Mouse (Mus musculus) CD8-positive naive resting alpha-beta T cell, adult 57 days (primary cell): ENCODE measurements around the gene H2-M3. TPM values are rescaled to one million over a fixed set of nuclear protein-coding genes. Genes with fewer than 3 reads are reported as not detected.

Experiments used
- total RNA-seq: library from RNA; stranded (reverse); gene quantifications from one replicate; pipeline ENCODE4 v1.2.4, GENCODE M21; 2023

H2-M3 gene
- 38.8 TPM for total RNA-seq

DNA sequence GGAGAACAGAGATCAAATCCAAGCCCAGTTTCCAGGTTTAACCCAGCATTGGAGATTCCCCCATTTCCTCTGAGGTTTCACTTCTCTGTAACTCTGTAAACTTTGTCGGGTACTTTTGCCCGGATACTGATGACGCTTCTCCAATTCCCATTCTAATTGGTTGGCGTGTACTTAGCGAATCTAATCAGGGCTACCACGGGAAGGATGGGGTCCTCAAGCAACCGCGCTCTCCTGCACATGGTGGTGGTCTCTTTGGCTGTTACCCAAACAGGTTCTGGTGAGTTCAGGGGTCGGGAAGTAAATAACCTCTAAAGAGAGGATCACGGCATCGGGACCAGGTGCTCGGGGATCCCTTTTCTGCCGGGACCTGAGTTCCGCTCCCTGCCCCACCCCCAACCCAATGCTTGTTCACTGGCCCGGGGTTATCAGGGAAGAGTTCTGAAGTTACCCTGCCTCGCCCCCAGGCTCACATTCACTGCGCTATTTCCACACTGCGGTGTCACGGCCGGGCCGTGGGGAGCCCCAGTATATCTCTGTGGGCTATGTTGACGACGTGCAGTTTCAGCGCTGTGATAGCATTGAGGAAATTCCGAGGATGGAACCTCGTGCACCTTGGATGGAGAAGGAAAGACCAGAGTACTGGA, at the start of gene H2-M3:
TSS of gene H2-M3 (plus strand) at position 163 of the 644 bp plus-strand sequence.

GRCm38 (mm10) chr17:37237230-37237629, 32.8 kb upstream of the H2-M3 start, which contains the start of gene Olfr97:
Gene Olfr97, minus strand, starts transcription at chr17:37237330.

DNA sequence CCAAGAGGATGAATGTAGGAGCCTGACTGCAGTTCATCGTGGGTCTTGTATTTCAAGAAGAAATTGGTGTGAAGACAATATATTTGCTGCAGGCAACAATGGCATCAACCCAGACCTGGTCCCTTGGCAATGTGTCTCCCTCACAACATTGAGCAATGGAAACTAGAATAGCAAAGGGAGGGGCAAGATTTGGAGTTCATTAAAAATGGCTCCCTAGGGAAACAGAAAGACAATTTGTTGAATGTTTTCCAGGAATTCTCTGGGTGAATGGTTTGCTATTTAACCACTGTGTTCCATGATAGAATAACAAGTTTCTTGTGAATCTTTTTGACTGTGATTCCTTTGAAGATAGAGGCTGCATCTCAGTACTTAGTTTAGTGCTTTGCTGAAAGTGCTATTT, 6.4 kb upstream of the H2-M3 start, which contains the start of gene Olfr98:
TSS of gene Olfr98 (minus strand) at position 124 of the 400 bp plus-strand sequence.

GRCm38 (mm10) chr17:37283360-37283759, 13.3 kb downstream of the H2-M3 start, which contains the start of gene Olfr99:
Gene Olfr99, minus strand, starts transcription at chr17:37283460.

GRCm38 (mm10) chr17:37304213-37304612, 34.2 kb downstream of the H2-M3 start, which contains the start of gene Olfr101:
Gene Olfr101, minus strand, starts transcription at chr17:37304313.

DNA sequence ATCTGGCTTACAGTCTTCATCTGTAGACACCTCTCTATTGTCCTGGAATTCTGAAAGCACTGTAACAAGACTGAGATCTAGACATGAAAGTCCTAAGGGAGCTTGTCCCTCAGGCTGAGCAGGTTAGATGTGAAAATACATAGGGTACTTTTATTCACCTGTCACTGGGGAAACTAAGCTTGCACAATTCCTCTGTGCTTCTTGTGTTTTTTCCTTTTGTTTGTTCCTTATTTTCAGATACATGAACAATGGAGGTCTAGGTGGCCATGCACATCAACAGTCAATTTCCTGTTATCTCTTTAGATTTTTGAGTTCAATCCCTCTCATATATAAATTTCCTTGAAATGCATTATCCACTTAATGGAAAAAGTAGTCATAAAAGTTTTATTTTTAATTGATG, 46.9 kb downstream of the H2-M3 start, which contains the start of gene Olfr102:
TSS of gene Olfr102 (minus strand) at position 101 of the 400 bp plus-strand sequence.

Other genes starting within 250 kb of the H2-M3 start
- not detected for gene Mog, start 246.8 kb upstream of the H2-M3 start, total RNA-seq
- 153 TPM for gene Gabbr1, start 224.3 kb upstream of the H2-M3 start, total RNA-seq
- gene Olfr90, start 181.7 kb upstream of the H2-M3 start, total RNA-seq, result 0.18 TPM
- not detected for gene Olfr91, start 171.9 kb upstream of the H2-M3 start, total RNA-seq
- gene Olfr92, start 150.1 kb upstream of the H2-M3 start, total RNA-seq, result not detected
- not detected for gene Olfr93, start 108.7 kb upstream of the H2-M3 start, total RNA-seq
- gene Ubd, start 76.3 kb upstream of the H2-M3 start, total RNA-seq, result not detected
- not detected for gene Olfr94, start 69.2 kb upstream of the H2-M3 start, total RNA-seq
- not detected for gene Olfr95, start 57.1 kb upstream of the H2-M3 start, total RNA-seq
- gene Olfr96, start 50.1 kb upstream of the H2-M3 start, total RNA-seq, result not detected
- not detected for gene Olfr97, start 32.9 kb upstream of the H2-M3 start, total RNA-seq
- not detected for gene Olfr98, start 6.5 kb upstream of the H2-M3 start, total RNA-seq
- not detected for gene Olfr99, start 13.2 kb downstream of the H2-M3 start, total RNA-seq
- gene Olfr101, start 34.1 kb downstream of the H2-M3 start, total RNA-seq, result not detected
- not detected for gene Olfr102, start 46.8 kb downstream of the H2-M3 start, total RNA-seq
- not detected for gene Olfr103, start 69.5 kb downstream of the H2-M3 start, total RNA-seq
- not detected for gene Olfr104-ps, start 89.4 kb downstream of the H2-M3 start, total RNA-seq
- not detected for gene Olfr105-ps, start 108.8 kb downstream of the H2-M3 start, total RNA-seq
- not detected for gene Olfr106-ps, start 120.2 kb downstream of the H2-M3 start, total RNA-seq
- not detected for gene Olfr107, start 129.0 kb downstream of the H2-M3 start, total RNA-seq
- gene Olfr108, start 175.3 kb downstream of the H2-M3 start, total RNA-seq, result not detected
- gene Olfr109, start 188.7 kb downstream of the H2-M3 start, total RNA-seq, result not detected
- gene H2-M2, start 213.3 kb downstream of the H2-M3 start, total RNA-seq, result not detected
- not detected for gene Olfr110, start 222.2 kb downstream of the H2-M3 start, total RNA-seq
- not detected for gene Olfr111, start 237.8 kb downstream of the H2-M3 start, total RNA-seq